Mouse (Mus musculus) olfactory bulb, adult 2 months (tissue): Measurements from ENCODE around the gene Cenpe.

ENCODE experiments used
- CTCF ChIP-seq: fragments of 200-500 bp; IDR thresholded peaks from 2 replicates; pipeline ENCODE4 v1.5.1; 2012; ENCODE audit warnings: low read depth, mild to moderate bottlenecking, low read length, moderate library complexity; ENCODE audit not compliant: insufficient read depth
- POLR2A ChIP-seq: fragments of 200-500 bp; IDR thresholded peaks from 2 replicates; pipeline ENCODE4 v1.6.1; 2012; ENCODE audit warnings: mild to moderate bottlenecking, low read depth, low read length, moderate library complexity; ENCODE audit not compliant: insufficient read depth

GRCm38 (mm10) chr3:135245733-135246132 lies 33.4 kb downstream of the Cenpe start:
- TF ChIP-seq CTCF = no peak
- TF ChIP-seq POLR2A = no peak
